Mouse (Mus musculus) CH12F3 (cell line): ENCODE results near the gene 4930442H23Rik.
"Not testable (repeated sequence)": the region's sequence is repeated elsewhere in the genome, so short reads cannot be mapped to it uniquely, and the experiment has no call there.

Experiments
- in situ Hi-C: fragments of 300-500 bp; cut with MboI; formaldehyde crosslinking; loops from 2 replicates; pipeline ENCODE4 v1.14.3; 2020; ENCODE audit warnings: low sequenced_read_pairs

Gene 4930442H23Rik

GRCm38 (mm10) chr10:81183805-81184204 is at the start of gene 4930442H23Rik:
Gene 4930442H23Rik (minus strand): TSS chr10:81183849.
- in situ Hi-C loops, result no loop called here

- in situ Hi-C loops, result no loop called here
Measured at GRCm38 (mm10) chr10:81233226-81233585, 49.6 kb upstream of the 4930442H23Rik start.

GRCm38 (mm10) chr10:81232580-81233225 is 49.1 kb upstream of the 4930442H23Rik start, which contains the start of gene Zfr2:
Gene Zfr2 (plus strand): TSS chr10:81233155.
- in situ Hi-C loops, result no loop called here

GRCm38 (mm10) chr10:81231436-81231835 is 47.8 kb upstream of the 4930442H23Rik start:
- in situ Hi-C loops, result no loop called here

GRCm38 (mm10) chr10:81230438-81231332 is 47.0 kb upstream of the 4930442H23Rik start, which contains the start of gene Atcay:
Gene Atcay (minus strand): TSS chr10:81230833.
- in situ Hi-C loops, result no loop called here

GRCm38 (mm10) chr10:81229735-81230437 is 46.2 kb upstream of the 4930442H23Rik start:
- in situ Hi-C loops, result no loop called here

GRCm38 (mm10) chr10:81223731-81224130 is 40.1 kb upstream of the 4930442H23Rik start:
- in situ Hi-C loops, result not testable (repeated sequence)

GRCm38 (mm10) chr10:81221402-81222015 is 37.9 kb upstream of the 4930442H23Rik start:
- in situ Hi-C loops, result no loop called here

- in situ Hi-C loops, result no loop called here
Measured at GRCm38 (mm10) chr10:81217964-81218363, 34.3 kb upstream of the 4930442H23Rik start.

- in situ Hi-C loops, result not testable (repeated sequence)
Measured at GRCm38 (mm10) chr10:81217267-81217666, 33.6 kb upstream of the 4930442H23Rik start.

- in situ Hi-C loops, result no loop called here
Measured at GRCm38 (mm10) chr10:81216810-81217209, 33.2 kb upstream of the 4930442H23Rik start.

- in situ Hi-C loops, result no loop called here
Measured at GRCm38 (mm10) chr10:81216260-81216659, 32.6 kb upstream of the 4930442H23Rik start.

- in situ Hi-C loops, result no loop called here
Measured at GRCm38 (mm10) chr10:81210154-81210553, 26.5 kb upstream of the 4930442H23Rik start.

- in situ Hi-C loops, result no loop called here
Measured at GRCm38 (mm10) chr10:81204137-81204536, 20.5 kb upstream of the 4930442H23Rik start.

GRCm38 (mm10) chr10:81202978-81203720 is 19.5 kb upstream of the 4930442H23Rik start:
- in situ Hi-C loops, result no loop called here

- in situ Hi-C loops, result no loop called here
Measured at GRCm38 (mm10) chr10:81201807-81202758, 18.4 kb upstream of the 4930442H23Rik start, which contains the start of gene Nmrk2. Gene Nmrk2 (minus strand): TSS chr10:81202051.

GRCm38 (mm10) chr10:81200605-81201287 is 17.1 kb upstream of the 4930442H23Rik start:
- in situ Hi-C loops, result no loop called here

GRCm38 (mm10) chr10:81200141-81200540 is 16.5 kb upstream of the 4930442H23Rik start:
- in situ Hi-C loops, result no loop called here
